Mouse (Mus musculus): ENCODE data around the gene Arhgap19. TPM values are rescaled to one million over a fixed set of nuclear protein-coding genes. Genes with fewer than 3 reads are reported as not detected.
"Not testable (repeated sequence)": the region's sequence is repeated elsewhere in the genome, so short reads cannot be mapped to it uniquely, and the experiment has no call there.

Gene Arhgap19
- 11.0 and 11.6 TPM in 2 replicates for polyA plus RNA-seq (2015; fragmentation: Nextera tagmentation; extraction: Ambion mirVana)

- H3K27me3 ChIP-seq: no peaks in the 10 kb centered on the region
- peak within 1 kb of the TSS; percentile 74 for H3K27ac ChIP-seq
- peak; percentile 100 for ATAC-seq
- H3K4me2 ChIP-seq (replicated peaks): peak within 1 kb of the TSS; percentile 82
- H3K9me3 ChIP-seq: no peaks in the 10 kb centered on the region
- under 1% methylated on average over 47 of the region's 48 CpGs for WGBS
- H3K4me1 ChIP-seq (replicated peaks): peaks cover 20% of the 10 kb centered on the region
- peak within 1 kb of the TSS; percentile 93 for H3K4me3 ChIP-seq (replicated peaks)
- H3K36me3 ChIP-seq: no peaks in the 10 kb centered on the region
- peak within 1 kb of the TSS; percentile 83 for H3K9ac ChIP-seq (replicated peaks)
These were observed at the start of gene Arhgap19 for GRCm38 (mm10) chr19:41801742-41802369. Arhgap19 (minus strand) TSS chr19:41802047.

GRCm38 (mm10) chr19:41850719-41851543 lies 49.1 kb upstream of the Arhgap19 start:
- WGBS: 17% methylated on average over 14 of the region's 14 CpGs
- ATAC-seq: no peak
- peaks cover 35% of the 10 kb centered on the region for H3K4me1 ChIP-seq (replicated peaks)
- no peak overlapping the region; the same call in 1 of the 2 replicates for H3K9ac ChIP-seq (replicated peaks)
- no peaks in the 10 kb centered on the region for H3K9me3 ChIP-seq
- H3K27me3 ChIP-seq: no peaks in the 10 kb centered on the region
- H3K36me3 ChIP-seq: no peaks in the 10 kb centered on the region
- peak overlapping the region; percentile 85 for H3K27ac ChIP-seq
- H3K4me3 ChIP-seq (replicated peaks): peak overlapping the region; percentile 2; the same call in 1 of the 2 replicates
- H3K4me2 ChIP-seq (replicated peaks): peak overlapping the region; percentile 33

- H3K27ac ChIP-seq: peak overlapping the region; percentile 85
- H3K9ac ChIP-seq (replicated peaks): no peak overlapping the region
- ATAC-seq: no peak
- 6% methylated on average over 6 of the region's 6 CpGs for WGBS
- no peaks in the 10 kb centered on the region for H3K36me3 ChIP-seq
- H3K9me3 ChIP-seq: no peaks in the 10 kb centered on the region
- H3K27me3 ChIP-seq: no peaks in the 10 kb centered on the region
- 0 out of 2 replicates have a peak overlapping the region, but pooled peaks have one; percentile 2 for H3K4me3 ChIP-seq (replicated peaks)
- H3K4me2 ChIP-seq (replicated peaks): peak overlapping the region; percentile 33
- peaks cover 38% of the 10 kb centered on the region for H3K4me1 ChIP-seq (replicated peaks)
These were observed 48.3 kb upstream of the Arhgap19 start for GRCm38 (mm10) chr19:41850021-41850718.

GRCm38 (mm10) chr19:41847992-41848851 lies 46.4 kb upstream of the Arhgap19 start, which contains the start of gene Frat2:
Frat2 (minus strand) TSS chr19:41848132.
- peak; percentile 94 for ATAC-seq

GRCm38 (mm10) chr19:41847614-41847991 lies 45.8 kb upstream of the Arhgap19 start:
- Histone ChIP-seq H3K4me1 (replicated peaks) (peaks cover 38% of the 10 kb centered on the region), H3K27ac (peak overlapping the region; percentile 94), H3K9ac (replicated peaks) (peak overlapping the region; percentile 91), H3K4me2 (replicated peaks) (peak overlapping the region; percentile 88), H3K4me3 (replicated peaks) (peak overlapping the region; percentile 78)
- not testable (repeated sequence) for H3K9me3 ChIP-seq, H3K36me3 ChIP-seq, H3K27me3 ChIP-seq
- ATAC-seq: peak; percentile 65
- under 1% methylated on average over 46 of the region's 53 CpGs for WGBS

More at GRCm38 (mm10) chr19:41847992-41848851, 46.4 kb upstream of the Arhgap19 start, which contains the start of gene Frat2:
- Histone ChIP-seq H3K4me2 (replicated peaks) (peak within 1 kb of the TSS; percentile 88), H3K36me3 (no peaks in the 10 kb centered on the region), H3K9ac (replicated peaks) (peak within 1 kb of the TSS; percentile 91), H3K27ac (peak within 1 kb of the TSS; percentile 94), H3K4me1 (replicated peaks) (peaks cover 38% of the 10 kb centered on the region), H3K4me3 (replicated peaks) (peak within 1 kb of the TSS; percentile 78), H3K27me3 (no peaks in the 10 kb centered on the region), H3K9me3 (no peaks in the 10 kb centered on the region)
- under 1% methylated on average over 71 of the region's 72 CpGs for WGBS

GRCm38 (mm10) chr19:41847091-41847581 lies 45.3 kb upstream of the Arhgap19 start:
- Histone ChIP-seq H3K9me3 (no peaks in the 10 kb centered on the region), H3K4me2 (replicated peaks) (peak overlapping the region; percentile 88), H3K36me3 (no peaks in the 10 kb centered on the region), H3K9ac (replicated peaks) (peak overlapping the region; percentile 91), H3K4me1 (replicated peaks) (peaks cover 38% of the 10 kb centered on the region), H3K27me3 (no peaks in the 10 kb centered on the region), H3K27ac (peak overlapping the region; percentile 94), H3K4me3 (replicated peaks) (peak overlapping the region; percentile 78)
- ATAC-seq: peak; percentile 7; the same call in 1 of the 2 replicates
- under 1% methylated on average over 54 of the region's 64 CpGs for WGBS

- no peaks in the 10 kb centered on the region for H3K36me3 ChIP-seq
- peak overlapping the region; percentile 94 for H3K27ac ChIP-seq
- H3K9me3 ChIP-seq: no peaks in the 10 kb centered on the region
- peak overlapping the region; percentile 78 for H3K4me3 ChIP-seq (replicated peaks)
- H3K4me2 ChIP-seq (replicated peaks): peak overlapping the region; percentile 88
- ATAC-seq: no peak
- H3K27me3 ChIP-seq: no peaks in the 10 kb centered on the region
- 11% methylated on average over 21 of the region's 21 CpGs for WGBS
- peaks cover 34% of the 10 kb centered on the region for H3K4me1 ChIP-seq (replicated peaks)
- peak overlapping the region; percentile 91 for H3K9ac ChIP-seq (replicated peaks)
These were observed 44.7 kb upstream of the Arhgap19 start for GRCm38 (mm10) chr19:41846366-41847090.

GRCm38 (mm10) chr19:41844345-41844744 lies 42.5 kb upstream of the Arhgap19 start:
- Histone ChIP-seq H3K27ac (no peak overlapping the region), H3K9me3 (no peaks in the 10 kb centered on the region), H3K4me2 (replicated peaks) (no peak overlapping the region), H3K9ac (replicated peaks) (no peak overlapping the region), H3K4me1 (replicated peaks) (peaks cover 14% of the 10 kb centered on the region), H3K27me3 (no peaks in the 10 kb centered on the region), H3K4me3 (replicated peaks) (no peak overlapping the region), H3K36me3 (no peaks in the 10 kb centered on the region)
- WGBS: 85% methylated on average over 6 of the region's 6 CpGs
- ATAC-seq: no peak

- H3K4me1 ChIP-seq (replicated peaks): peaks cover 14% of the 10 kb centered on the region
- H3K27ac ChIP-seq: no peak overlapping the region
- H3K36me3 ChIP-seq: no peaks in the 10 kb centered on the region
- 82% methylated on average over 4 of the region's 4 CpGs for WGBS
- H3K4me2 ChIP-seq (replicated peaks): no peak overlapping the region
- H3K4me3 ChIP-seq (replicated peaks): no peak overlapping the region
- no peaks in the 10 kb centered on the region for H3K9me3 ChIP-seq
- no peak for ATAC-seq
- no peaks in the 10 kb centered on the region for H3K27me3 ChIP-seq
- no peak overlapping the region for H3K9ac ChIP-seq (replicated peaks)
These were observed 40.9 kb upstream of the Arhgap19 start for GRCm38 (mm10) chr19:41842706-41843105.

- no peaks in the 10 kb centered on the region for H3K27me3 ChIP-seq
- no peak for ATAC-seq
- H3K9me3 ChIP-seq: no peaks in the 10 kb centered on the region
- no peak overlapping the region for H3K27ac ChIP-seq
- 81% methylated on average over 4 of the region's 4 CpGs for WGBS
- no peak overlapping the region for H3K9ac ChIP-seq (replicated peaks)
- peaks cover 14% of the 10 kb centered on the region for H3K4me1 ChIP-seq (replicated peaks)
- no peaks in the 10 kb centered on the region for H3K36me3 ChIP-seq
- H3K4me2 ChIP-seq (replicated peaks): no peak overlapping the region
- H3K4me3 ChIP-seq (replicated peaks): no peak overlapping the region
These were observed 40.3 kb upstream of the Arhgap19 start for GRCm38 (mm10) chr19:41842196-41842595.

Data from midbrain, embryonic 13.5 days (tissue).